Mouse (Mus musculus) adipocyte (in vitro differentiated cells): ENCODE measurements at regions not wholly inside any gene's neighbourhood (a gene's known extent, or its start where the extent isn't known, plus 50 kb on each side); places are given as distances from the start of the nearest gene placed in this dataset.
A peak's percentile ranks its signal among the peaks of the same experiment; 100 is the strongest.

ENCODE experiments used
- DNase-seq: peaks from one replicate; pipeline ENCODE4 v3.0.0-alpha.2; 2016; ENCODE audit warnings: low spot score

DNA sequence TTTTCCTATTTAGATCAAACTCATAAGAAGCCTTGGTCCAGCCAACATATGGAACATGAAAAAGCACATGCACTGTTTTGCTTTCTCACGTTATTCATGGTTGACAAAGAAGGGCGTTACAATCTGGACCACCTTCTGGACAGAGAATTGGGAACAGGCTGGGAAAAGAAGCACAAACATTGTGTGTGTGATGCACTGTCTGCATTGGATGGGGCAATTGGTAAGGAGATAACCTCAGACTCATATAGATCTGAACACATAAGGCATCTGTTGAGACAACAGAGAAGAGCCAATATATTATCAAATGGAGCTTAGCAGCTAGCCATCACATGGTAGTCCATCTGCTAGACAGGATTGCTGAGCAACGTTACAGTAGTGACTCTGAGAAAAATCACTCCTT, 317.1 kb downstream of the Fam84a start:
- no peak for DNase-seq

- DNase-seq, result no peak
These were observed 326.0 kb downstream of the Fam84a start for GRCm38 (mm10) chr12:13825899-13826298.

DNA sequence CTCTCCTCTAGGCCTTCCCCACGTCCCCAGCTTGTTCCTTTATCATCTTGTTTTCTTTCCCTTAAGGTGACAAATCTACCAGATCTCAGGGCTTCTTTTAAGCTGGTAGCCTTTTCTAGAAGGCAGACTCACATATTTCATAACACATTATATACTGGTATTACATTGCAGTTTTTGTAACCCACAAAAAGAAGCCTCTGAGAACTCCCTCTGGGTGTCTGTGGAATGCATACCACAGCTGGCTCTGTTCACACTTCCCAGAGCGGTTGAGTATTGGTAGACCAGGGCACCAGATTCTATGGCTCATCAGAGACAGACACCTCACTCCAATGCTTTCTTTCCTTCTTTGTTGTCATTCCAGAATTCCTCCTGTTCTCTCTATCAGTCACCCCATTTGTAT, 336.4 kb downstream of the Fam84a start:
- no peak for DNase-seq

GRCm38 (mm10) chr12:13810155-13810515, 341.7 kb downstream of the Fam84a start:
- DNase-seq, result peak; percentile 4

DNA sequence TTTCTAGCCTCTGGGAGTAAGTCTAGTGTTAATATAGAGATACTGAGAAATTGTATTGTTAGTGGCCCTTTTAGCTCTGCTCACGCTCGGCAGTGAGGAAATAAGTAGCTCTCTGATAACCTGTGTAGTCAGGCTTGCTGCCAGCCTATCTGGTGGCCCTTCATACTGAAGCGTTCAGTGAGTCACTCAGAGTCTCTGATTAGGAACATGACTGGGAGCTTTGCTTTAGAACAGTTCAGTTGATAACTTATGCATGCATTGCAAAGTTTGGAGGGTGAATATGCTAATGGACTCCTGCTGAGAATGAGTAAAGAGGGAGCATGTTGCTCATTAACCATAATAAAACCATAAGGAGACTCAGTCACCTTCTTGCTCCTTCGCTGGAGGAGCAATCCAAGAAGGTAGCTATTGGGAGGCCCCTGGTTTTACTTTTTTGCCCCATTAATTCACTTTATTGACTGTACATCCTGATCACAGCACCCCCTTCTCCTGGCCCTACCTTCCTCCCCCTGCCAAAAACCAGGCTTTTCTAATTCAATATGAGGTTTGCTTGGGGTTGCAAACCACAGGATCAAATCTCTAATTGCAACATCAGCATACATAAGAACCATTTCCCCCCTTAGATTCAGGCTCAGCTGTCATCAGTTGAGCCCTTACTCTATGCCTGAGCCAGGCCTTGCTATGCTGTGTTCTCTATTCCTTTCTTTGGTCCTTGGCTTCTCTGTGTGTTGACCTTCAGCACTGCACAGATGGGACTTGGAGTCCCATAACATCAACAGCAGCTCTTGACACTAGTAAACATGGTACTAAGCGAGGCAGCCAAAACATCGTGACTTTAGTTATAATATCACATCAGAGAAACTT, 342.3 kb downstream of the Fam84a start:
- DNase-seq, result no peak

DNA sequence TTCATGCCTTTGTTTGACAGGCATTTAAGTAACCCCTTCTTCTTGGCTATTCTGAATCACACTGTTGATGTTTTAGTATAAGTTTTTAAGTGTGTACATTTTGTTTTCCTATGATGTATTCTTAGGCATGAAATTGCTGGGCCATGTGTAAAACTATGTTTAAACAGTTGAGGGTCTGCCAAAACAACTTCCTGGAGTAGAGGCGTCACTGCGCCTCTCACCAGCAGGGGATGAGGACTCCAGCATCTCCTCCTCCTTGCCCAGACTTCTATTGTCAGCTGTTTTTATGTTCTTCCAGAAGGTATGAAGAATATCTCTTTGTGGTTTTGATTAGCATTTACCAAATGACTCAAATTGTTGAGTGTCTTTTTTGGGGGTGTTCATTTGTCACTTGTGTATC, 372.1 kb downstream of the Fam84a start:
- no peak for DNase-seq

DNA sequence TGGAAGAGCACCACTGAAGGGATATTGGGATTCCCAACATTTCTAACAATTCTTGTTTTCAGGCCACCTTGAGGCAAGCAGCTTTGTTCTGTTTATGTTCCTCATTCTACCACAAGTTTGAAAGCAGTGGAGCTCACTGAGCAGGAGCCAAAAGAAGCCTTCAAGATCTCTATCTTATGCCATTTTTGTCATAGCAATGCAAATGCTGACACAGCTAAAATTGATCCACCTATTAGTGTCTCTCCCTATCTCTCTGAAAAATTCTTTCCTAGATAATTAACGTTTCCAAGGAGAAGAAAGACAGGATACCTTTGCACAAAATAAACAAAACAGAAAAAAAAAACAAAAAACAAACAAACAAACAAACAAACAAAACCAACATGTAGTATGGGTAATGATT, 375.2 kb downstream of the Fam84a start:
- DNase-seq, result no peak

- DNase-seq, result no peak
These were observed 382.2 kb downstream of the Fam84a start for GRCm38 (mm10) chr12:13769696-13770095.

DNA sequence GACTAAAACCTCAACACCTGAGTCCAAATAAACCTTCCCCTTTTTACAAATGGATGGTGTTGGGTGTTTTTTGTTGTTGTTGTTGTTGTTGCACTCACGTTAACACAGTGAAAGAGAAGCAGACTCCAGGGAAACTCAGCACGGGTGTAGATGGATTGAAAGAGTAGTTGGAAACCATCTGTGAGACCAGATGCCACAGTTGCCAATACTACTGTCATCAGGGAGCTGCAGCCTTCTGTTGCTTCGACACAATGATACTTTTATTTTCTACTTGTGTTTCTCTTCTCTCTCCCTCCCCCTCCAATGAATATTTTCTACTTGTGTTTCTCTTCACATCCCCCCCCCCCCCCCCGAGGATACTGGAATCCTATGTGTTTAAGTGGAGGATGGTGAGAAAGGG, 382.7 kb downstream of the Fam84a start:
- DNase-seq, result no peak

GRCm38 (mm10) chr12:13766486-13766885, 385.4 kb downstream of the Fam84a start:
- no peak for DNase-seq

DNA sequence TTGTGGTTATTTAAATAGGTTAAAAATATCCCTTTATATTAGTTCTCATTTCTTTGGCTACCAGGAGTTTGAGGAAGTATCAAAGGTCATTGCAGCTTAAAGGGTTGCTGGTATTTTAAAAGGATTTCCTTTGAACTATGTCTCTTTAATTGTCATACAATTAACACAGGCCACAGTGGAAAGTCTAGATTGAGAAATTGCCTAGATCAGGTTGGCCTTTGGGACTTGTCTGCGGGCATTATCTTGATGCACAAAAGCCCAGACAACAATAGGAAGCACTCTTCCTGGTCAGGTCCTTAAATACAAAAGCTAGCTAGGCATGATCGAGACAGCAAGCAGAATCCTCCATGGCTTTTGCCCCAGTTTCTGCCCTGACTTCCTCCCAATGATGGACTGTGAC, 398.0 kb downstream of the Fam84a start:
- no peak for DNase-seq

GRCm38 (mm10) chr12:13744323-13744931, 407.4 kb downstream of the Fam84a start:
- no peak for DNase-seq

- DNase-seq, result no peak
These were observed 421.8 kb downstream of the Fam84a start for GRCm38 (mm10) chr12:13729901-13730637.

GRCm38 (mm10) chr12:13728986-13729385, 422.9 kb downstream of the Fam84a start:
- no peak for DNase-seq

DNA sequence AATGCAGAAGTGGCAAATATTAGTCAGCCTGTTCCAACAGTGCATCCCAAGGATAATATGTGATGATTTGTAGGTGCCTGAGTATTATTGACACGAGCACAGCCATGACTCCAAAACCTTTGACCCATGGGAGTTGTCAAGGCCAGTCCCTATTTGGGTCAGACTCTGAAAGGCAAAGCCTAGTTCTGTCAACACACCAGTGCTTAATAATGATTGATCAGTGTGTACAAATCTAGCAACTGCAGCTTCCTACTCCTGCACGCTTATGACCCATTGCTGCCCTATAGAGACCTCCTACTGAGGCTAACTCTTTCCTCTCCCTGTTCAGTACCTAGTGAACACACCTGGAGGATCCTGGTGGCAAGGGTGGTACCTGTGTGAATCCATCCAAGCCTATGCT, 427.3 kb downstream of the Fam84a start:
- no peak for DNase-seq

DNA sequence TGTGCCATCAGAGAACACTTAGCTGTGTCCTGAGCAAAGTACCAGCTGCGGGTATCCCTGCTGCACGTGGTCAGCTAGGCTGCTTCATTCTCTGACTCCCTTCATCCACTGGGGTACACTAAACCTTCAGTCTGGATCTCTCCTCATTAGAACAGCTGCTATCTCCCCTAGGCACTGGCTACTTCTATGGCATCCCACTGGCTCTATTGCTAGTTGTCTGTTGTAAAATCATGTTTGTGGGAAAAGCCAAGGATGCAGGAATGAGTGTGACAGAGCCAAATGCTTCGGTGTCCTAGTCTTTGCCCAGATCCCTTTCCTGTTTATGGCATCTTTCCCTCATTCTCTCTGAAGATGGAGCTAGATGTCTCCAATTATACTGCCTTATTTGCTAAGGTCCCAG, 440.9 kb downstream of the Nbas start:
- no peak for DNase-seq

GRCm38 (mm10) chr12:13707747-13708146, 438.8 kb downstream of the Nbas start:
- no peak for DNase-seq

DNA sequence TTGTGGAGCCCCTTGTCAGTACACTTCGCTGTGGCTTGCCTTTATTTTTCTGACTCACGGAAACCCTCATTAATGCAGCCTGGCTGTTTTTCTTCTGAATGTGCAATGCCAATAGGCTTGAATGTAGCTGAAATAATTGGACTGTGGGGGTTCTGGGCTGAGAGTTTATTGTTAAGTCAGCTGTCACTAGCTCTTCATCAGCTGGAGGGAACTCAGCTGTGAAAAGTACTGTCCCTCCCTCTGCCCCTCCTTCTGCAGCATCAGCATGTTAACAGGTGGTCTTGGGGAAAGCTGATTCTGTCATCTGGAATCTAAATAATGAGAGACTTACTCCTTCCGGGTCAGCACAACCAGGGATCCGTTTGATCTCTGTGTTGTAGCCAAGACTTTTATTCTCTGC, 437.6 kb downstream of the Nbas start:
- no peak for DNase-seq

DNA sequence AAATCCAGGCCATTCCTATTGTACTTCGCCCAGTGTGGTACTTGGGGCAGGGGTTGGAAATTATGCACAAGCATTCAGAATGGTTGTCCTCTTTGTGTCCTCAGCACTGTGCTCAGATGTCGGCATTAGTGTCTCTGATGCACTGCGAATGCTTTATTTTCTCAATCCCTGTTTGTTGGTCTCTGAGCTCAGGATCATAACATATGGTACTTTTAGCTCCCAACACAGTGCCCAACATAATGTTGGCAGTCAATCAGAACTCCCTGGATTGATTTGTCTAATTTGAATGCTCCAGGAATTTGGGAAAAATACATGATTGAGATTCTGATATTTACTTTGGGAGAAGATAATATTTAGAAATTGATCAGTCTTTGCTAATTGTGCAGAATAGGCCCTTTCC, 434.7 kb downstream of the Nbas start:
- DNase-seq, result no peak

DNA sequence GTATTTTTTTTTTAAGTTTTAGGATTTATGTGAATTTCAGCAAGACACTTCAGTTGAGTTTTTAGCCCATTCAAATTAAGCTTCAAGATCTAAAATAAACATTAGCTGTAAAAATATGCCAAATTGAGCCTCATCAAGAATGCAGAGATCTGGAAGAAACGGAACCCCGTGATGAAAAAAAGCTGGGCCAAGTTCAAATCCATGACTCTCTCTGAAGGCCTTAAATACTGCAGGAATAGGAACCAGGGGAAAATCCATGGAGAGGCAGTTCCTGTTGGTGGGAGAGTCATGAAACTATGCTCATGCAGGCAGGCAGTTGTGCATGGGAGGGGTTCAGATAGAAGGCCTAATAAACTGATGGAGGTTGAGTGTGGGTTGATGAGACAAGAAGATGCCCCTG, 430.9 kb downstream of the Nbas start:
- DNase-seq, result no peak

DNA sequence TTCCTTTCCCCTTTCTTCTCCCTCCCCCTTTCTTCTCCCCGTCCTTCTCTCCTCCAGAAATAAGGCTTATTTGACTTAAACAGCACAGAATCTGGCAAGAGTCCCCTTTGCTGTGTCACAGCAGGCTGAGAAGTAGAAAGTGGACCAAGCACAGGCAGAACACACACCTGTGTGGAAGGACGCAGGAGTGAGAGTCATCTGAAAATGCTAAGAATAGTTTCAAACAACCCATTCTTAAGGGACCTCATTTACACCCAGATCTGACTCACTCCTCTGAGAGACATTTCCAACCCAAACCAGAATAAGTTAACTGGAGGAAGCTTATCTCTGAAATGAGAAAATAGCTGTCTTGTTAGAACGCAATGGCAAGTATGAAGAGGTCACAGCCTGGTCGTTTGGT, 429.9 kb downstream of the Nbas start:
- DNase-seq, result no peak

DNA sequence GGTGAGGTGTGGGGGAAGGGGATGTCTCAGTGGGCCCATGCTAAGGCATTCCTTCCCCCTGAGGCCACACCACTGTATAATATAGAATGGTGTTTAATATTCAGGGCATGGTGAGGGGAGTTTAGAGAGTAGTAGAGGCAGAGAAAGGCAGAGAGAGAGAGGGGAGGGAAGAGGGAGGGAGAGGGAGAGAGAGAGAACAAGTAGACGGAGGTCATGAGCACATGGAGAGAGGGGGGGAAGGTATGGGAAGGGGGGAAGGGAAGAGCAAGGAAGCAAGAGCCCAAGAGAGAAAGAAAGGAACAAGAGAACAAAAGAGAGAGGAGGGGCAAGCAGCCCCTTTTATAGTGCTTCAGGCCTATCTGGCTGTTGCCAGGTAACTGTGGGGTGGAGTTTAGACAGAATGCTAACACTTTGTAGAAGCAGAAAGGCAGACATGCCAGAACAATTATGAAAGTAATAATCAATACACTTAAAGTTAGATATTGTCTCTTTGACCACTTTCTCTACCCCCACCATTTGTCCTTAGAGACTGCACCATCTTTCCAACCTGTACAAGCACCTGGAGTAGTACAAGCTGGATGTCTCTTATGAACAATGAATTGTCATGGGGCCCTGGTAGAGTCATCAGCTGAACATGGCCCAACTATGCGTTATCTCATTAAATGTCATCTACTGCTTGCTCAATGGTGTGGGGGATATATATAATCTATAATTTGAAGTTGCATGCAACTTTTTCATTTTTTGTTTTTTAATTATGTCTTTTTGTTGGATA, 422.6 kb downstream of the Nbas start:
- DNase-seq, result no peak
